Mouse (Mus musculus): Measurements from ENCODE around the gene Ppp3ca. TPM values are rescaled to one million over a fixed set of nuclear protein-coding genes. Genes with fewer than 3 reads are reported as not detected.

Ppp3ca gene
- polyA plus RNA-seq, 1 experiment from 2014 or later: 30.0 TPM

DNA sequence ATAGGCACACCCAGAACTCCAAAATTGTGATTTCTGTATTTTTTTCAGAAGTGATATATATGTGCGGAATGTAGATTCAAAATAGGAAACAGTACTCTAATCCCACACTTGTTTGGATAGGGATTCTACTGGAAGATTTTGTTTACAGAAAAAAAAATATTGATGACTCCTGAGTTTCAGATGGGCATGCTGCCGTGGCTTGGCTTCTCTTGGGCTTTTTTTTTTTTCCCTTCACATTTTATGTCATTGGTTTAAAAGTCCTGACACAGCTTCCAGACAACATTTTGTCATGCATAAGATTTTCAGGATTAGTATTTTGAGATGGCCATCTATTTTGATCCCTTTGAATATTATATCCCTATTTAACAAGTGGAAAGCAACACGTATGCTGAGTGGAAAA, 2.9 kb downstream of the Ppp3ca start:
- WGBS: 91% methylated on average over 3 of the region's 3 CpGs
- H3K36me3 ChIP-seq: no peaks in the 10 kb centered on the region
- no peak overlapping the region for H3K27ac ChIP-seq (replicated peaks)
- no peak for DNase-seq (ENCODE audit: low spot score)
- H3K4me1 ChIP-seq: peaks cover 22% of the 10 kb centered on the region
- no peaks in the 10 kb centered on the region for H3K27me3 ChIP-seq (ENCODE audit: low read depth, poor library complexity, severe bottlenecking)
- H3K9me3 ChIP-seq (replicated peaks): no peaks in the 10 kb centered on the region
- H3K4me3 ChIP-seq: no peak overlapping the region

- Histone ChIP-seq H3K9me3 (replicated peaks) (no peaks in the 10 kb centered on the region), H3K4me3 (no peak overlapping the region), H3K27me3 (ENCODE audit: low read depth, poor library complexity, severe bottlenecking) (no peaks in the 10 kb centered on the region), H3K27ac (replicated peaks) (no peak overlapping the region), H3K36me3 (no peaks in the 10 kb centered on the region), H3K4me1 (peaks cover 22% of the 10 kb centered on the region)
- WGBS: 93% methylated on average over 2 of the region's 2 CpGs
- no peak for DNase-seq (ENCODE audit: low spot score)
Observed at GRCm38 (mm10) chr3:136673363-136673762, 3.4 kb downstream of the Ppp3ca start.

- Histone ChIP-seq H3K27me3 (ENCODE audit: low read depth, poor library complexity, severe bottlenecking) (no peaks in the 10 kb centered on the region), H3K27ac (replicated peaks) (no peak overlapping the region), H3K4me3 (no peak overlapping the region), H3K9me3 (replicated peaks) (no peaks in the 10 kb centered on the region), H3K4me1 (peaks cover 15% of the 10 kb centered on the region), H3K36me3 (no peaks in the 10 kb centered on the region)
- 86% methylated on average over 5 of the region's 5 CpGs for WGBS
- no peak for DNase-seq (ENCODE audit: low spot score)
Observed at GRCm38 (mm10) chr3:136674486-136674885, 4.6 kb downstream of the Ppp3ca start.

DNA sequence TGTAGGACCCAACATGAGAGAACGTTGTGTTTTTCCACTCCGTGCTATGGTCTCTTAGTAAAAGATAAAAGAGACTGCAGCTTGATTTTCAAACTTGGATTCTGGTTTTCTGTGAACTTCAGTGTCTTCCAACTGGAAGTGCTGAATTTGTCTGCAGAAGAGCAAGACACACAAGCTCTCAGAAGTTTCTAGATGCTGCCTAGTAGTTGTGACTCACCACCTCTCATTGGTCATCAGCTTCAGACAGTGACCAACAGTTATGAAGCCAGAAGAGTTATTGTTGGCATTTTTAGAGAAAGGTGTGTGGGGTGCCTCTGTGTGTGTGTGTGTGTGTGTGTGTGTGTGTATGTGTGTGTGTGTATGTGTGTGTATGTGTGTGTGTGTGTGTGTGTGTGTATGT, 7.1 kb downstream of the Ppp3ca start:
- Histone ChIP-seq H3K36me3 (no peaks in the 10 kb centered on the region), H3K27me3 (ENCODE audit: low read depth, poor library complexity, severe bottlenecking) (no peaks in the 10 kb centered on the region), H3K27ac (replicated peaks) (no peak overlapping the region), H3K9me3 (replicated peaks) (no peaks in the 10 kb centered on the region), H3K4me1 (peaks cover 25% of the 10 kb centered on the region), H3K4me3 (no peak overlapping the region)
- DNase-seq (ENCODE audit: low spot score): no peak
- WGBS: 84% methylated on average over 2 of the region's 2 CpGs

GRCm38 (mm10) chr3:136678386-136678785, 8.5 kb downstream of the Ppp3ca start:
- no peak overlapping the region for H3K4me3 ChIP-seq
- H3K27ac ChIP-seq (replicated peaks): no peak overlapping the region
- no peak for DNase-seq (ENCODE audit: low spot score)
- H3K4me1 ChIP-seq: peaks cover 21% of the 10 kb centered on the region
- no peaks in the 10 kb centered on the region for H3K36me3 ChIP-seq
- no peaks in the 10 kb centered on the region for H3K9me3 ChIP-seq (replicated peaks)
- WGBS: 87% methylated on average over 8 of the region's 8 CpGs
- H3K27me3 ChIP-seq (ENCODE audit: low read depth, poor library complexity, severe bottlenecking): no peaks in the 10 kb centered on the region

- H3K9me3 ChIP-seq (replicated peaks): no peaks in the 10 kb centered on the region
- no peaks in the 10 kb centered on the region for H3K36me3 ChIP-seq
- no peaks in the 10 kb centered on the region for H3K27me3 ChIP-seq (ENCODE audit: low read depth, poor library complexity, severe bottlenecking)
- WGBS: 77% methylated on average over 6 of the region's 6 CpGs
- no peak overlapping the region for H3K27ac ChIP-seq (replicated peaks)
- DNase-seq (ENCODE audit: low spot score): no peak
- no peak overlapping the region for H3K4me3 ChIP-seq
- peaks cover 23% of the 10 kb centered on the region for H3K4me1 ChIP-seq
Observed at GRCm38 (mm10) chr3:136679903-136680491, 10.1 kb downstream of the Ppp3ca start.

- Histone ChIP-seq H3K9me3 (replicated peaks) (no peaks in the 10 kb centered on the region), H3K27me3 (ENCODE audit: low read depth, poor library complexity, severe bottlenecking) (no peaks in the 10 kb centered on the region), H3K4me1 (peaks cover 30% of the 10 kb centered on the region), H3K4me3 (no peak overlapping the region), H3K27ac (replicated peaks) (no peak overlapping the region), H3K36me3 (no peaks in the 10 kb centered on the region)
- DNase-seq (ENCODE audit: low spot score): no peak
- WGBS: 91% methylated on average over 8 of the region's 8 CpGs
Observed at GRCm38 (mm10) chr3:136682242-136682641, 12.3 kb downstream of the Ppp3ca start.

DNA sequence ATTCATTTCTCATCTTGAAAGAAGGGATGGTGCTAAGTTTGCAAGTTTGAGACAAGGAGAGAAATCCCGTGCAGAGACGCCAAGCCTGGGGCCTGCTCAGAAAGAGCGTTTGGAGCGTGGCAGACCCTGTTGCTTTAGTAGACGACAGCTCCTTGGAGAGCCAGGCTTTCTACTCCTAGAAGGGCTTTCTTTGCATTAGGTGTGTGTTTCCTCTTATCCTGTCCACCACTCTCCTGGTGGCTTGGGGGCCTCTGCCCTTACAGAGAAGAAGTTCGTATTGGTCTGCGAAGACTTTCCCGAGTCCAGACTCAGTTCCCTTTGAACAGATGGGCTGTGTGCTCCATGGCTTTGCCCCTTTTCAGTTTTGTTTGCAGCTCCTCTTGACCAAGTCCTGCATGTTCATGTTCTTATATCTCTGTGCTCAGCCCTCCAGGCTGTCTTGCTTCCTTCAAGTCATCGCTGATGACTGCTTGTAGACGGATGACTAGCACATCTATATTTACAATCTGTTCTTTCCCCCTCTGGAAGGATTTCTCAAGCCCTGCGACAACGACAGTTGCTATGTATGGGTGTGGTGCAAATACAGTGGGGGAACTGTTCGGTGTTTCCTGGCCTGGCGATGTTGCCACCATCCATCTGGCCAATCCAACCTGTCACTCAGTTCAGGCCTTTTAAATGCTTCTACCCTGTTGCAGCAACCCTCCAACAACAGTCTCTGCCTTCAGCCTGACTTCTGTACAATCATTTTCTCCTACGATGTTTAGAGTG, 14.5 kb downstream of the Ppp3ca start:
- Histone ChIP-seq H3K36me3 (no peaks in the 10 kb centered on the region), H3K9me3 (replicated peaks) (no peaks in the 10 kb centered on the region), H3K4me3 (no peak overlapping the region), H3K4me1 (peaks cover 34% of the 10 kb centered on the region), H3K27ac (replicated peaks) (no peak overlapping the region), H3K27me3 (ENCODE audit: low read depth, poor library complexity, severe bottlenecking) (no peaks in the 10 kb centered on the region)
- no peak for DNase-seq (ENCODE audit: low spot score)
- 90% methylated on average over 15 of the region's 15 CpGs for WGBS

DNA sequence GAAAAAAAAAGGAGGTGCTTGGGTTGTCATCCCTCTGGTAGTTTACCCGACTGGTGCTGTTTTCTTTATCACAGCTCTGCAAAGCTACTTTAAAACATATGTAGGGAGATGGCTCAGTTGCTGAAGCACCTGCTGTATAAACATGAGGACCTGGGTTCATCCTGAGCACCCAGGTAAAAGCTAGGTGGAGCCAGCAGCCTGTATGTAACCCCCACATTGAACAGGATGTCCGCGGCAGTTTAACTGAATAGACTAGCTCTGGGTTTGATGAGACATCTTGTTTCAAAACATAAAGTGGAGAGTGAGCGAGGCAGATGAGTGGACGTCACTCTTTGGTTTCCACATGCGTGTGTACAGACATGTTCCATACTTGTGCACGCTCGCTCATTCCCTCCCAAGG, 16.5 kb downstream of the Ppp3ca start:
- H3K4me1 ChIP-seq: peaks cover 21% of the 10 kb centered on the region

DNA sequence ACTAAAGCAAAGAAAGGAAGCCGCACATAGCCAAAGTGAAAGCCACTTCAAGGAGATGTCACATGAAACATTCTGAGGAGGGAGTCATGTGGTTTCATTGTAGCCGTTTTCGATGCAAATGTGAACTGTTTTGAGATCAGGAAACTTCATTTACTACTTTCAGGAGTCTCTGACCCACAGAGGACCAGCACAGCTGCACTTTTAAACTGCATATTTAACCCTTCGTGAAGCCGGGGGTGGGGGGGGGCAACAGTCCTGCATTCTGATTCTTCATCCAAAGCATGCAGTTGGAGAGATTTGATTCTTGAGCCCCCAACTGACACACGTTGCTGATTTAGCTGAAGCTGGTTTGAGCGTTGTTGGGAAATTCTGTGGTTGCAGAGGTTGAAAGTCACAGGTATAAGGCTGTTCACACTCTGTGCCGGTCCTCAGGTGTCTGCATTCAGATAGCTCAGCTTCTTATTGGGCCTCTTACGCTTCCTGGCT, 18.2 kb downstream of the Ppp3ca start:
- Histone ChIP-seq H3K27me3 (ENCODE audit: low read depth, poor library complexity, severe bottlenecking) (no peaks in the 10 kb centered on the region), H3K9me3 (replicated peaks) (no peaks in the 10 kb centered on the region), H3K4me3 (no peak overlapping the region), H3K36me3 (no peaks in the 10 kb centered on the region), H3K27ac (replicated peaks) (no peak overlapping the region), H3K4me1 (peaks cover 14% of the 10 kb centered on the region)
- DNase-seq (ENCODE audit: low spot score): no peak
- 81% methylated on average over 9 of the region's 9 CpGs for WGBS

More for the DNA sequence above, 16.5 kb downstream of the Ppp3ca start:
- Histone ChIP-seq H3K9me3 (replicated peaks) (no peaks in the 10 kb centered on the region), H3K36me3 (no peaks in the 10 kb centered on the region), H3K27ac (replicated peaks) (no peak overlapping the region), H3K4me3 (no peak overlapping the region), H3K27me3 (ENCODE audit: low read depth, poor library complexity, severe bottlenecking) (no peaks in the 10 kb centered on the region)
- WGBS: 88% methylated on average over 8 of the region's 8 CpGs
- no peak for DNase-seq (ENCODE audit: low spot score)

DNA sequence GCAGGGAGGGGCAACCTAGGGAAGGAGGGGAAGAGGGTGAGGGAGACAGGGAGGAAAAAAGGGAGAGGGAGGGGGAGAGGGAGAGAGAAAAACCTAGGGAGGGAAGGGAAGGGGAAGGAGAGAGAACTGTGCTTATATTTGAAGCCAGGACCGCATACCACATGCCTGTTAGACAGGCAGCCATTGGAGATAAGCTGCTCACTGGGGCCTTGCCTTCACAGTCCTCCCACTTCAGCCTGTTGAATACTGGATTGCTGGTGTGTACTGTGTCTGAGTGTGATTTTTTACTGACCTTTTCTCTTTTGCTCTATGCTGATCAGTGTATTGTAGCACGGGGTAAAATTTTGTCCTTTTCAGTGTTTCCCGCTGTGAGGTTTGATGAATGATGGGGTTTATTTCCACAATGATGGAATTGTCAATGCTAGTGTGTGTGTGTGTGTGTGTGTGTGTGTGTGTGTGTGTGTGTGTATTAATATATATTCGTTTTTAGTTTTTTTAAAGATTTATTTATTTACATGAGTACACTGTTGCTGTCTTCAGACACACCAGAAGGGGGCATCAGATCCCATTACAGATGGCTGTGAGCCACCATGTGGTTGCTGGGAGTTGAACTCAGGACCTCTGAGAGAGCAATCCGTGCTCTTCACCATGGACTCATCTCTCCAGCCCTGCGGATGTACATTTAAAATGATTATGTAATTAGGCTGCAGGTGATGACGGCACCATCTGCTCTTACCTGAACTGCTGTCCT, 20.0 kb downstream of the Ppp3ca start:
- Histone ChIP-seq H3K4me3 (no peak overlapping the region), H3K36me3 (no peaks in the 10 kb centered on the region), H3K9me3 (replicated peaks) (no peaks in the 10 kb centered on the region), H3K4me1 (peaks cover 12% of the 10 kb centered on the region), H3K27ac (replicated peaks) (no peak overlapping the region), H3K27me3 (ENCODE audit: low read depth, poor library complexity, severe bottlenecking) (no peaks in the 10 kb centered on the region)
- WGBS: 92% methylated on average over 7 of the region's 7 CpGs
- no peak for DNase-seq (ENCODE audit: low spot score)

GRCm38 (mm10) chr3:136691984-136692383, 22.1 kb downstream of the Ppp3ca start:
- peaks cover 5% of the 10 kb centered on the region; the same call in 1 of the 2 replicates for H3K4me1 ChIP-seq
- H3K4me3 ChIP-seq: no peak overlapping the region
- no peak overlapping the region for H3K27ac ChIP-seq (replicated peaks)
- H3K36me3 ChIP-seq: no peaks in the 10 kb centered on the region
- H3K27me3 ChIP-seq (ENCODE audit: low read depth, poor library complexity, severe bottlenecking): no peaks in the 10 kb centered on the region
- DNase-seq (ENCODE audit: low spot score): no peak
- no peaks in the 10 kb centered on the region for H3K9me3 ChIP-seq (replicated peaks)
- 93% methylated on average over 7 of the region's 7 CpGs for WGBS

- H3K27me3 ChIP-seq (ENCODE audit: low read depth, poor library complexity, severe bottlenecking): no peaks in the 10 kb centered on the region
Observed at GRCm38 (mm10) chr3:136693547-136693946, 23.6 kb downstream of the Ppp3ca start.

More at GRCm38 (mm10) chr3:136693547-136693946, 23.6 kb downstream of the Ppp3ca start:
- Histone ChIP-seq H3K9me3 (replicated peaks) (no peaks in the 10 kb centered on the region), H3K4me3 (no peak overlapping the region), H3K36me3 (no peaks in the 10 kb centered on the region), H3K4me1 (no peaks in the 10 kb centered on the region), H3K27ac (replicated peaks) (no peak overlapping the region)
- DNase-seq (ENCODE audit: low spot score): no peak
- WGBS: 90% methylated on average over 1 of the region's 1 CpGs
